Mouse (Mus musculus): ENCODE results near the gene Prss23. TPM values are rescaled to one million over a fixed set of nuclear protein-coding genes. Genes with fewer than 3 reads are reported as not detected.

Prss23 gene
- total RNA-seq (2017): not detected in 2 replicates

DNA sequence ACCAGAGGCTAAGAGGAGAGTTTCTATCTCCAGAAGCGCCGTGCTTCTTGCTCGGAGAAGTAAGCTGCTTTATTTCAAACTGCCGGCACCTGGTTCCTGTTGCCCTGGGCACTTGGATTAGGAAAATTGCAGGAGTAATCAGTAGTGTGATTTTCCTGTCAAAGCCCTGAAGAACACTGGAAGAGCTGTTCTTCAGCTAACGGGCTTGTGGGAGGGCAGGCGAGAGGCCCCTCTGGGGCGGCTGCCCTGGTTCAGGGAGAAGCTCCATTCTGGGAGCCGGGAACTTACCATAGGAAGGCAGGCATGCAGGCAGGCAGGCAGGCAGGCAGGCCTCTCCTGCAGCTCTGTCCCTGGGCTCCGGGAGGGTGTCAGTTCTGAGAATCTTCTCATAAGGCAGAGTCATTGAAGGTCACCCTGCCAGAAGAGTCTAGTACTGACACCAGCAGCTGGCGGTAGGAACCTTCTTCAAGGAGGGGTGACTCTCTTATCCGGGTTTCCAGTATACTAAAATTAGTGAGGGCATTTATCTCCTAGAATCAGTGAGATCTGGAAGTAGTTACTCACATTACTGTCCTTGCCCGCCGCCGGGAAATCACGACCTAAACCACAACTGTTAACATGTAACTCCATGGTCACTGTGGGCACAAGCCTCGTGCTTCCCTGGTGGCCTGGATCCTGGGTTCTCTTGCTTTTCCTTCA, at the start of gene Prss23:
TSS of gene Prss23 (minus strand) at position 457 of the 699 bp plus-strand sequence.
- ATAC-seq (replicated peaks in 1 of 2; ENCODE audit: insufficient read depth in 1 of 2, low FRiP score in 2 of 2, low TSS enrichment in 1 of 2, low read depth in 1 of 2, poor library complexity in 2 of 2, severe bottlenecking in 2 of 2): no peak

DNA sequence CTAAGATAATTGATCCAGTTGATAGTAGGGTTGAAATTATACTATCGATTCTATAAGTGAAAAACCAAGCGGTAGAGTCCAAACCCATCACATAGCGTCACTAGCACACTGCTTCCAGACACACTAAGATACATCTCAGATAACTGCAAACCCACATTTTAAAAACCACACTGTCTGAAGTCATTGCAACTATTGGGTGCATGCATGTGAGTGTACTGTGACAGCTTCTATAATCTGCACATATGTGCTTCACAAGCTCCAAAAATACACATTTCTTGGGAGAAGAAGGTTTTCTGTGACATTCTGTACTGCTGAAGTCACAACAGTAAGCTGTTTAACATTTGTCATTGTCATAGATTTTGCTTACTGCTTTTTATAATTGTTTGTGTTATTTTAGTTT, 49.1 kb upstream of the Prss23 start:
- no peak for ATAC-seq (replicated peaks in 1 of 2; ENCODE audit: insufficient read depth in 1 of 2, low FRiP score in 2 of 2, low TSS enrichment in 1 of 2, low read depth in 1 of 2, poor library complexity in 2 of 2, severe bottlenecking in 2 of 2)

DNA sequence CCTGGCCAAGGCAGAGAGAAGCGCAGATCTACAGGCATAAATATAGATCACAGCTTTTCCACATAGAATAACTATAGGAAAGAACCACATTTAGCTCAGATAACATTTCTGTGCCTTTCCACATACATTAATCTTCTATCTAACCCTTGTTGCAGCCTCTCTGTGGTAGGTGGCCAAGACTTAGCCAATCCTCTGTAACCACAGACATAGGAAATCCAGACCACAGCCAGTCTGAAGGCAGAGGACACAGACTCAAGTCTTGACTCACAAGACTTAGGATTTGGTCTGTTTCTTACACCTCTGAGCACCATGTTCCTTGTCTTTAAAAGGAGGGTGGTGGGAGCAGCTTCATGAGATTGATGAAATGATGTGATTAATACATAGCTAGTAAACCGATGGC, 37.6 kb upstream of the Prss23 start:
- ATAC-seq (replicated peaks in 1 of 2; ENCODE audit: insufficient read depth in 1 of 2, low FRiP score in 2 of 2, low TSS enrichment in 1 of 2, low read depth in 1 of 2, poor library complexity in 2 of 2, severe bottlenecking in 2 of 2): no peak

DNA sequence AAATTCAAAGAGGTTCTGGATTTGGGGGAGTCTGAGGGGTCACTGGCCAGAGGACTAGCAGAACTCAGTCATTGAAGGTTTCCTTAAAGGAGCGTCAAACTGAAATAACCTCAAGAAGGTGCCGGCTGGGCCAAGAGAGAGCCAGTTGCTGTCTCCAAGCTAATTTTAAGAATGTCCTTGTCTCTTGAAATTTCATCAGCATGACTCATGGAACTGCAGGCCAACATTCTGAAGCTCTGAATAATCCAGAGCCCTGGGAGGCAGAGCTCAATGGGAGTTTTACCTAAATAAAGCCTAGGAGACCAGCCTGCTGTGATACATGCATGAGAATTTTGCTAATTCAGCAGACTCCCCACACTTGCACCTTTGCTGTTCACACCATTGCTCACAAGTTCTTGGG, 36.5 kb upstream of the Prss23 start:
- no peak for ATAC-seq (replicated peaks in 1 of 2; ENCODE audit: insufficient read depth in 1 of 2, low FRiP score in 2 of 2, low TSS enrichment in 1 of 2, low read depth in 1 of 2, poor library complexity in 2 of 2, severe bottlenecking in 2 of 2)

DNA sequence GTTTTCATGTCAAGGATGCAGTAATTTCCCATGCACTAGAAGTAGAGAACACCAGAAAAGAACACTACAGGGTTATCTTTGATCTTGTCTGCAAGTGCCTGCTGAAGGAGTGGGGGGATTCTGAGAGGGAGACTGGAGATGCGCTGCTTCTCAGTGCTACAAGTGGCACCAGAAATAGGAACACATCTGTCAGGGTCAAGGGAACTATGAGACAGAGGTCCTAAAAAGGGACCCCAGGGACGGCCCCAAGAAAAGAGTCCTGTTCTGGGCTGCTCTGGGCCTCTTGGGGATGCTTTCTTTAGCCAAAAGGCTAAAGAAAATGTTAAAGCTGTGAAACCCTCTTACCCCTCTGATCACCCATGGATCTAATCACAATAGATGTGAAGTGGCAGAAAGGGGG, 35.2 kb upstream of the Prss23 start:
- ATAC-seq (replicated peaks in 1 of 2; ENCODE audit: insufficient read depth in 1 of 2, low FRiP score in 2 of 2, low TSS enrichment in 1 of 2, low read depth in 1 of 2, poor library complexity in 2 of 2, severe bottlenecking in 2 of 2): no peak

DNA sequence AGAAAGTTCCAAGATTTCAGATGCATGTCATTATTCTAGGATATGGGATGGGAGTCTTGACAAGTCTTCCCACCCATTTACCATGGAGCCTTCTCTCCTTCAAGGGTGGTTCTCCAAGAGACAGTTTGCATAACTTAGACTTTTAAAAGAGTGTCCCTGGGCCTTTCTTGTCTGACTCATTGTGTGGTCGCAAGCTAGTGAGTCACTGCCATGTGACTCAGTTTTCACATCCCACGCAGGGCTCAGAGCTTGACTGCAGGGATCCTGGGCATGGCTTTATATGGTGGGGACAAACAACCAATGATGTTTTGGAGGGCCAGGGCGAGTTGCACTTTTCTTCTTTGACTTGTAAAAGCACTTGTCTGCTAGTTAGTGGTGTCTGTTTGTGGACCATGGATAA, 34.0 kb upstream of the Prss23 start:
- no peak for ATAC-seq (replicated peaks in 1 of 2; ENCODE audit: insufficient read depth in 1 of 2, low FRiP score in 2 of 2, low TSS enrichment in 1 of 2, low read depth in 1 of 2, poor library complexity in 2 of 2, severe bottlenecking in 2 of 2)

DNA sequence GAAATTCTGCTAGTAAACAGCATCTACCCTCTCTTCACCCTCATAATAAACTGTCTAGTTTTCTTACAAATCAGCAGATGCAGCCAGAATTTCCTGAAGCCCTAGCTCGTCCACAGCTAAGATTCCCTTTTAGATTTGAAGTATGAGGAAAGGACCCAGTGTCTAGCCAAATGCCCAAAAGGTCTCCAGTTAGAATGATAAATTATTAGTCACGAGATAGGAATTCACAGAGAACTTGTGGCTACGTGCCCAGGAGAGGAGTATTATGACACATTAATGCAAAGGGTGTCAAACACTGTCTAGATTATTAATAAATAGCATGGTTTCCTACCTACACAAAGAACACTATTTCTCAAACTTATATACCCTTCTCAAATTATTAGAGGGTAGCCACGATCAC, 32.6 kb upstream of the Prss23 start:
- no peak for ATAC-seq (replicated peaks in 1 of 2; ENCODE audit: insufficient read depth in 1 of 2, low FRiP score in 2 of 2, low TSS enrichment in 1 of 2, low read depth in 1 of 2, poor library complexity in 2 of 2, severe bottlenecking in 2 of 2)

DNA sequence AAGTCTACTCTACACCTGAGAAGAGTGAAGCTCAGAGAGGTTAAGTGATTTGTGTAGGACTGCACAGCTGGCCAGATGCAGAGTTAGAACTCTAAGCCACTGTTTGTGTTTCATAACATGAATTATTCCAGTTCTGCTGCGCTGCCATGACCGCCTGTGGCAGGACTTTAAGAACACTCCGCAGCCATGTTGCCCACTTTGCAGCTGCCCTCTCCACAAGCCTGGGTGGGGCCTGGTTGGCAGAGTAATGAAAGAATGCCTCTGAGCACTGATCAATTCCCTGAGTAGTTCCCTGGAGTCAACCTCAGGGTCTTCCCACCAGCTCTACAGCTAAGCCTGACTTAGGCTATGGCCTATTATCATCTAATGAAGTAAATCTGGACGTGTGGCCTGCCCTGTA, 32.1 kb upstream of the Prss23 start:
- no peak for ATAC-seq (replicated peaks in 1 of 2; ENCODE audit: insufficient read depth in 1 of 2, low FRiP score in 2 of 2, low TSS enrichment in 1 of 2, low read depth in 1 of 2, poor library complexity in 2 of 2, severe bottlenecking in 2 of 2)

DNA sequence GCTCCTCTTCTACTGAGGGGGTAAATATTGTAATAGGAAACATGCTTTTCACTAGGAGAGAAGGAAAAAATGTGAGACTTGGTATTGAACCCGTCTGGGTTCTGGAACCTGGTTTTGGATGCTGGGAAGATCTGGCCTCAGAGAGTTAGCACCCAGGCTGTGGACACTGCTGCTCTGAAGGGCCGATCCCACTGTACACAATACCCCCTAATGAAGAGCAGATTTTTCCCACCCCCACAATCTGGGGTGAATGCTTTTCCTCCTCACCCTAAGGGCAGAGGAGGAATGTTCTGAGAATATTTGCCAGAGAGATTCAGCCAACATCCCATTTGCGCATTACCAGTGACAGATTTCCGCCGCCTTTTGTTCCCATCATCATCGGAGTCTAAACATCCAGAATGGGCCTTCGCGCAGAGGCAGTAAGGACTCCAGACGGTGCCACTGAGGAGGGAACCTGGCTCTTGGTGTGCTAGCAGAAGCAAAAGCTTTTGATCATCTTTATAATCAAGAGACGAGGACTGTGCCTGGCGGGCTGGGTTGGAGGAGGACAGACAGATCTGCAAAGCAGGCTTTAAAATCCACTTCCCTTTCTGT, 31.6 kb upstream of the Prss23 start:
- ATAC-seq (replicated peaks in 1 of 2; ENCODE audit: insufficient read depth in 1 of 2, low FRiP score in 2 of 2, low TSS enrichment in 1 of 2, low read depth in 1 of 2, poor library complexity in 2 of 2, severe bottlenecking in 2 of 2): no peak

DNA sequence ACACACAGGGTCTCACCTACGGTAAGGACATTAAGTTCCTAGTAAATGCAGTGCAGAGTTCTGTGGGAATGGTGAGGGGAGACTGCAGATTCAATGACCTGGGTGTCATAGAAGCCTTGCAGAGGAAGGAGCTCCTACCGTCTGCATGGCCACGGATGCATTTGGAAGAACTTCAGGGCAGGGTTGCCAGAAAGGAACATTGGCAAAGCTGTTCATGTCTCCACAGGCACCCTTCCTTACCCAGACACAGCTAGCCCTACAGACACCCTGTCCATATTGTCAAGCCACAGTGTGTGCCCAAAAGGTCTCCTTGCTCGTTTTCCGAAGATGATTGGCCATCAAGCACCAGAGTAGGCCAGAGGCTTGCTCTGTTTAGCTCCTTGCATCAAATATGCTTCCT, 30.1 kb upstream of the Prss23 start:
- no peak for ATAC-seq (replicated peaks in 1 of 2; ENCODE audit: insufficient read depth in 1 of 2, low FRiP score in 2 of 2, low TSS enrichment in 1 of 2, low read depth in 1 of 2, poor library complexity in 2 of 2, severe bottlenecking in 2 of 2)

DNA sequence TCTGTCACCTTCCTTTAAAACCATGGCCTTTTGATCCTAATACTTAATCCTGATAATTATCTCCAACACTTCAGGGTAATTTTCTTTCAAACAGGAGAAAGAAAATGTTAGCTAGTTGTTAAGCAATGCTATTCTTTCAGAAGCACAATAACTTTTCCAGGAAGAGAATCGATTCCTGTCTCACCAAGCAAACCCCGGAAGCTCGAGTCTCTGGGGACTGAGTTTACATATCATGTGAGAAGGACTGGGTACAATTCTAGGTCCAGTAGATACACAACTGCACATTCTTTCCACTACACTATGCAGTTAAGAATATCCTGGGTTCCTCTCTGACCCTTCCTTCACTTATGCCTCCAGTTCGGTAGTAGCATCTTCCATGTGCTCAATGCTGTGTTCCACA, 29.7 kb upstream of the Prss23 start:
- no peak for ATAC-seq (replicated peaks in 1 of 2; ENCODE audit: insufficient read depth in 1 of 2, low FRiP score in 2 of 2, low TSS enrichment in 1 of 2, low read depth in 1 of 2, poor library complexity in 2 of 2, severe bottlenecking in 2 of 2)

DNA sequence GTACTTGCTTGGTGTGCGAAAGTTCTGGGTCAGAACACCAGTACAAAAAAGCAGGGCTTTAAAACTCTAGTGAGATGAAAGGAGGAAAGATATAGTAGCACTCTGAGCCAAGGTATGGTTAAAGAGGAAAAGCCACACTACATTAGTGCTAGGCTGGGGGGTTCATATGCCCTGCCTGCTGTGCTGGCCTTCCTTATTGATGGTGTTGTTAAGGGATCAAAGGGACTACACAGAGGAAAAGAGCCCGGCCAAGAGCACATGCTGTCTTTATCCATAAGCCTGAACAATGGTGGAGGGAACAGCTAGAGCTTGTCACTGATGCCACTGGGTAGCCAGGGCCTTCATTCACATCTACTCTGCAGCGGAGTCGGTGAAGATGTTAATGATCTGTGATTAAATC, 28.2 kb upstream of the Prss23 start:
- ATAC-seq (replicated peaks in 1 of 2; ENCODE audit: insufficient read depth in 1 of 2, low FRiP score in 2 of 2, low TSS enrichment in 1 of 2, low read depth in 1 of 2, poor library complexity in 2 of 2, severe bottlenecking in 2 of 2): no peak

DNA sequence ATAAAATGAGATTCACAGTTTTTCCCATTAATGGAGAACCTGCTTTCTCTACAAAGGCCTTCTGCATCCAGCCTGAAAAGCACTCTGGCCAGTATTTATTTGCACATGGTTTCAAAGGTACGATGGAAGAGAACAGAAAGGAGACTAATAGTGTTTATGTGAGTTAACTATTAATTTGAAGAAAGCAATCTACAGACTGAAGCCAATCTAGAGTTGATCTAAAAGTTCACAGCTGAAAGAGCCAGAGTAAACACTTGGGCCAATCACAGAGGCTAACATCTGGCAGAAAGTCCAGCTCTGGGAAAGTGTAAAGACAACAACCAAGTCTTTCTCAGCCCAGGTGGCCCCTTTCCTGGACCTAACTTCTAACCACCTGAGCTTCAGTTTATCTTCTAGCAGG, 27.1 kb upstream of the Prss23 start:
- ATAC-seq (replicated peaks in 1 of 2; ENCODE audit: insufficient read depth in 1 of 2, low FRiP score in 2 of 2, low TSS enrichment in 1 of 2, low read depth in 1 of 2, poor library complexity in 2 of 2, severe bottlenecking in 2 of 2): no peak

DNA sequence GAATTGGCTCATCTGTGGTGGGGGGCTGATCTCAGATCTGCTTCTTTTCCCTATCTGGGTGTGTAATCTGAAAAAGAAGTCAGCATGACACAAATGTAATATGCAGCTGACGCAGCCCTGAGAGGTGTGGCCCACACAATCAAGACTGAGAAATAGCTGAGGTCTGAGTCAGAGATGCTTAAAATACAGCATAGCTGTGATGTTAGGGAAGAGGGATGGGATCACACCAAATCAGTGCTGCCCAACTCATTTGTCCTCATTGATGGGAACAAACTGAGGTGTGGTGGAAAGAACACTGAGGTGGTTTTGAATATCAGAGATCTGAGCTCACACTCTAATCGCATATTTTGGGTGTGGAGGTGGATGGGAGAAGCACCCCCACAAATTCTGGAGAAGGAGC, 14.0 kb upstream of the Prss23 start:
- no peak for ATAC-seq (replicated peaks in 1 of 2; ENCODE audit: insufficient read depth in 1 of 2, low FRiP score in 2 of 2, low TSS enrichment in 1 of 2, low read depth in 1 of 2, poor library complexity in 2 of 2, severe bottlenecking in 2 of 2)

DNA sequence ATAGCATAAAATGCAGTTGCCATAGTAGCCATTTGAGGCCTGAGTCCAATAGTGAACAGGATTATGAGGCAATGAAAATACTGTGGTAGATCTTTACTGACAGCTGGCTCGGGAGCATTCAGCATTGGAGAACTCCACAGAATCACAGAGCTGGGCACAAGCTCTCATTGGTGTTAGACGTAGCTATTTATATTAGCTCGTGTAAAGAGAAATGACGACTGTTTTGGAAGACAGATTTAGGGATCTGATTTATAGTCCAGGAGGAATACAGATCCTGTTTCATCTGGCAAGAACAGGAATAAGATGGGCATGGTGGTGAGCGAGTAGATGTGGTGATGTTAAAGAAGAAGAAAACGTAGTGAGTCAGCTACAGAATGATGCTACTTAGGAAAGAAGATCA, 12.4 kb upstream of the Prss23 start:
- ATAC-seq (replicated peaks in 1 of 2; ENCODE audit: insufficient read depth in 1 of 2, low FRiP score in 2 of 2, low TSS enrichment in 1 of 2, low read depth in 1 of 2, poor library complexity in 2 of 2, severe bottlenecking in 2 of 2): no peak

DNA sequence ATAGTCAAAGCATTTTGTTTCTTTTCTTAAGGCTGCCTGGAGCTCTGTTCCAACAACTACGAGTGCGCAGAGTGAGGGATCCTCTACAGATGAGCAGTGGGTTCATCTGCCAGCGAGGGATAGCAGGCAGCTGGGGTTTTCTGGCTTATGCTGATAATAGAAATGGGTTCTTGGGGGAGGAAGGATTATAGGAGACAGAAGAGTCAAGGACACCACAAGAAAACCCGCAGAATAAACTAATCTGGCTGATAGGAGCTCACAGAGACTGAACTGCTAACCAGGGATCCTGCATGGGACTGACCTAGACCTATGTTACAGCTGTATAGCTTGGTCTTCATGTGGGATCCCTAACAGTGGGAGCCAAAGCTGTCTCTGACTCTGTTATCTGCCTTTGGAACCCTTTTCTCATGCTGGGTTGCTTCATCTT, 456 bp upstream of the Prss23 start:
- ATAC-seq (replicated peaks in 1 of 2; ENCODE audit: insufficient read depth in 1 of 2, low FRiP score in 2 of 2, low TSS enrichment in 1 of 2, low read depth in 1 of 2, poor library complexity in 2 of 2, severe bottlenecking in 2 of 2): no peak

DNA sequence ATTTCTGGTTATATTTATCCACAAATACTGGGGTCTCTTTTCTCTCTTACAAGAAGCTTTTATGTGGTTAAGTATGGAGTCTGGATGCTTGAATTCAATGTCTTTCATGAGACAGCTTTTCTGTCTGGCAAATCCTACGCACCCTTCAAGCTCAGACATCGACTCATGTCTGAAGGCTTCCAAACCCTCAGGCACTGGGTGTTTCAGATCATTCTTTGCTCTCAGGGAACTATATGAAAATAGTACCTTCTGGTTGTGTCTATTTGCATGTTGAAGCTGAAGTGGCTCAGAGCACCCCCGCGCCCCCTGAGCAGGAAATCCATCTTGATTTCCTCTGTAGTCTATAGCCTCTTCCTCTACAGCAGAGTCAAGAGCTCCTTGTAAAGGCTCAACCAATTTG, 3.2 kb downstream of the Prss23 start:
- ATAC-seq (replicated peaks in 1 of 2; ENCODE audit: insufficient read depth in 1 of 2, low FRiP score in 2 of 2, low TSS enrichment in 1 of 2, low read depth in 1 of 2, poor library complexity in 2 of 2, severe bottlenecking in 2 of 2): no peak

DNA sequence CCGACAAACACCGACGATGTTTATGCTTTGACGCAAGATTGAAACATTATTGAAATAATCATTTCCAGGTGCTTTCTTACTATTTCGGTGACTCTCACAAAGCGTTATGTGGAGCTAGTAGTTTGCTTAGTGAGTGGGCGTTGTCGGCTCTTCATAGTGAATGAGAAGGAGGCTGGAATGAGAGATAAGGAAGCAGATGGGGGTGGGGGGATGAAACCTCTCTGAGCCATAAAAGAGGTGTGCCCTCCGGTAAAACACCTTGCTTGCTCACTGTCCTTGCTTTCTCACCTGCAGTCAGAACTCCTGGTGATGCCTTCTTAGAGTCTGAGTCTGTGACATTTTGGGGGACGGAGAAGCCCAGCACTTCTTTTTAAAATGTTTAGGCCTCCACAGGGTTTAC, 4.8 kb downstream of the Prss23 start:
- no peak for ATAC-seq (replicated peaks in 1 of 2; ENCODE audit: insufficient read depth in 1 of 2, low FRiP score in 2 of 2, low TSS enrichment in 1 of 2, low read depth in 1 of 2, poor library complexity in 2 of 2, severe bottlenecking in 2 of 2)
